Mouse (Mus musculus): ENCODE data around the gene Pld4. TPM values are rescaled to one million over a fixed set of nuclear protein-coding genes. Genes with fewer than 3 reads are reported as not detected.

Pld4 gene
- total and polyA plus RNA-seq, 2 experiments from 2014 or later, result 6.2 to 8.0 TPM

DNA sequence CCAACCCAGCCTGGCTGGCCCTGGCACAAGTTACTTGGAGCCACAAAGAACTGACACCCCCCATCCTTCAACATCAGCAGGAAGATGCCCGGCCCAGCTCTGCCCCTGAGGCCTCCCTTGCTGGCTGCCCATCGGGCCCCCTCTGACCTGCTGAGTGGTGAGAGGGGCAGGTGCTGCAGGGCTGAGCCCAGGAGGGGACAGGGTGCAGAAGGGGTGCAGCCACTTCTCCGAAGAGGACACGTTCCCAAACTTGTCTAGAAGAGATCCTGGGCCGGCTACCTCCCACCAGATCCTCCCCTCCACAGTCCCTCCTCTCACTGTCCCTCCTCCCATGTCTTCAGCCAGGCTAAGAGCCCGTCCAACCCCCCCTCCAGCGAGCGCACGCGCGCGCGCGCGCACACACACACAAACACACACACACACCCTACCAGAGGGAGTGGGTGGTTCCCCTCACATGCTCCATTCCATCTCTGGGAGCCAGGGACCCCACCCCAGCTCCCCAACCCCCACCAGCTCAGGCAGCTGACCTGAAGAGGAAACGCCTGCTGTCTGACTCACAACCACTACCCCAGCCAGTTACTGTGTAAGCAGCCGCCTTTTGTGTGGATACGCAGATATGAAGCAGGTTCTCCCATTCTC, 35.1 kb downstream of the Pld4 start:
- no peak overlapping the region for H3K4me2 ChIP-seq (ENCODE audit: low read depth)
- H3K27ac ChIP-seq (ENCODE audit: low read depth, low read length), result no peak overlapping the region
- H3K36me3 ChIP-seq (ENCODE audit: insufficient read depth), result no peaks in the 10 kb centered on the region
- DNase-seq (no peak), ATAC-seq (no peak)
- no peak overlapping the region for H3K9ac ChIP-seq
- no peak for TF ChIP-seq CTCF (IDR thresholded peaks at IDR 0.05; ENCODE audit: low read depth)
- peaks cover 4% of the 10 kb centered on the region; the same call in 1 of the 2 replicates for H3K4me1 ChIP-seq (ENCODE audit: insufficient read depth)
- H3K4me3 ChIP-seq (ENCODE audit: low read depth, low read length), result no peak overlapping the region
- no peaks in the 10 kb centered on the region for H3K9me3 ChIP-seq (ENCODE audit: low read length)
- 70% methylated on average over 18 of the region's 18 CpGs for WGBS
- no peaks in the 10 kb centered on the region; the same call in 1 of the 2 replicates for H3K27me3 ChIP-seq (ENCODE audit: insufficient read depth, low read length)

DNA sequence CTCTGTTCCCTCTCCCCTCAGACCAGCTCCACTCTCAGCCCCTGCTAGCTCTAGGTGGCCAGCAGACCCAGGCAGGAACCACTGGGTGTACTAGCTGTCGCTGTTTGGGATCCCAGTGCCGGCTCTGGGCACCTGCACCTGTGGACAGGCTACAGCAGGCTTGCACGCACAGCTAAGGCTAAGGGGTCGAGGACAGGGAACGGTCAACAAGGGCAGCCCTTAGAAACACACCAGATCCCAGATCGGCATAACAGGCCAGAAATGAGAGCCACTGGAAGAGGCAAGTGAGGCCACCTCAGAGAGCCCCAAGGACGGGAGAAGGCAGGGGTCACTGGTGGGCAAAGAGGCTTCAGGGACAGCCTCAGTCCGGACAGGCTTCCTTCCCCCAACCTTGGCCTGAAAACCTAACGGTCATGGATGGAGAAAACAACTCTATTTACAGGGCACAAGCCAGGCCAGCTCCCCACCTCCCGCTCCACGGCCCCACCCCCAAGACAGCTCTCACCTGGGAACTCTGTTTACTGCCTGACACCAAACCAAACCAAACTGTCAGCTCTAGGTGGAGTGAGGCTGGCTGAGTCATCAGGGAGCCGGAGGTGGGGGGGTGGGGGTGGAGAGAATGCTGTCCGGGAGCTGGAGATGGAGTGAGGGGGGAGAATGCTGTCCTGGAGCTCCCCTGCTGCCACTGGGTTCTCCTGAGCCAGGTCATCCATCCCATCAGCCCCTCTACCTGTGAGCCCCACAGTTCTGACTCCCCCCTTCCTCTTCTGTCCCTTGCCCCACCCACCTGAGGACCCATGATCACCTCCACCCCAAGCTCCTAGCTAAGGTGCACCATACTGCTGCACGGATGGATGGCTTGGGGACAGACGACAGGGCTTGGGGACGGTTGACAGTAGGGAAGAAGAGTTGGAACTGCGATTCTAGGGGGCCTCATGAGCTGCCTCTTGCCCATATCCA, 36.4 kb downstream of the Pld4 start:
- no peaks in the 10 kb centered on the region; the same call in none of the 2 replicates for H3K27me3 ChIP-seq (ENCODE audit: insufficient read depth, low read length)
- no peaks in the 10 kb centered on the region for H3K9me3 ChIP-seq (ENCODE audit: low read length)
- no peak overlapping the region for H3K4me2 ChIP-seq (ENCODE audit: low read depth)
- H3K4me3 ChIP-seq (ENCODE audit: low read depth, low read length), result no peak overlapping the region
- H3K9ac ChIP-seq, result no peak overlapping the region
- TF ChIP-seq CTCF (IDR thresholded peaks at IDR 0.05; ENCODE audit: low read depth), result no peak
- peaks cover 4% of the 10 kb centered on the region; the same call in 1 of the 2 replicates for H3K4me1 ChIP-seq (ENCODE audit: insufficient read depth)
- DNase-seq (no peak), ATAC-seq (no peak)
- WGBS, result 58% methylated on average over 17 of the region's 17 CpGs
- H3K36me3 ChIP-seq (ENCODE audit: insufficient read depth), result no peaks in the 10 kb centered on the region
- H3K27ac ChIP-seq (ENCODE audit: low read depth, low read length), result no peak overlapping the region

DNA sequence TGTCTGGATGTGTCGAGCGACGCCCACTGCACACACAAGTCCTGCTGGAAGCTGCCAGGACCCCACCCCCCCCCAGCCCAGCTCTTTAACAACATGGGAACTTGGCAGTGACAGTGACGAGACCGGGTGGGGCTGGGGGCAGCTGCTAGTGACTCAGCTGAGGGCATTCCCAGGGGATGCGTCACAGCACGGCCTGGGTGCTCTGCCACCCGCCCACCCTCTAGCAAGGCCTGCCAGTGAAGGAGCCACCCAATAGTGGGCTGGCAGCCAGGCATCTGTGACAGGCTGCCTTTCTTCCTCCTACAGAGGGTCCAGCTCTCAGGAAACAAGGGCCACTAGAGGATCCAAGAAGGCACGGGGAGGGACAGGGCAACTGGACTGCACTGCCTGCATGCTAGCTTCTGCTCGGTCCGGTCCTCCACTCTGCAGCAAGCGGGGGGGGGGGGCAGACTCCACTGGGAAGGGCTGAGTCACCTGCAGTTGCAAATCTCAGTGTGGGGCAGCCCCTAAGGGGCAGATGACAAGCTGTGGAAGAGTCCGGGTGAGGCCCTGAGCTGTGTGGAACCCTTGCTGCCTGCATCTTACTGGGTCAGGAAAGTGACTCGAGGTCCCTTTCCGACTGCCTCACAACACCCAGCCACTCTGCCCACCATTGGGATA, 37.3 kb downstream of the Pld4 start:
- no peak overlapping the region for H3K4me2 ChIP-seq (ENCODE audit: low read depth)
- no peaks in the 10 kb centered on the region for H3K36me3 ChIP-seq (ENCODE audit: insufficient read depth)
- no peak overlapping the region for H3K4me3 ChIP-seq (ENCODE audit: low read depth, low read length)
- no peaks in the 10 kb centered on the region; the same call in none of the 2 replicates for H3K27me3 ChIP-seq (ENCODE audit: insufficient read depth, low read length)
- peaks cover 4% of the 10 kb centered on the region; the same call in 1 of the 2 replicates for H3K4me1 ChIP-seq (ENCODE audit: insufficient read depth)
- ATAC-seq (peak; percentile 55), DNase-seq (peak; percentile 55)
- 45% methylated on average over 15 of the region's 15 CpGs for WGBS
- no peaks in the 10 kb centered on the region for H3K9me3 ChIP-seq (ENCODE audit: low read length)
- no peak overlapping the region for H3K27ac ChIP-seq (ENCODE audit: low read depth, low read length)
- no peak for TF ChIP-seq CTCF (IDR thresholded peaks at IDR 0.05; ENCODE audit: low read depth)
- no peak overlapping the region for H3K9ac ChIP-seq

DNA sequence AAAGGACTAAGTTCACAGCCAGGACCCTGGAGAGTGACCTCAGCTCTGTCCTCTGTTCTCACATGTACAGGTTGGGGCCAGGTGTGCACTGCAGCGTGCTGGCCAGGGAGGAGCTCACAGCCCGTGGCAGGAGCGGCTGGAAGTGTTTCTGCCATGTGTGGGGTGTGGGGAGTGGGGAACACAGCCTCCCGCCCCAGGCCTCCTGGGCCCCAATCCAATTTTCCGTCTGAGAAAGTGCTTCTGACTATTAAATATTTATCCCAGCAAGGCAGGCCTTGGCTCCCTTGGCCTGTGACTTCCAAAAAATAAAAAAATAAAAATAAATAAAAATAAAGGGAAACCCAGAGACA, 37.9 kb downstream of the Pld4 start:
- DNase-seq (no peak), ATAC-seq (no peak)
- Histone ChIP-seq H3K4me3 (ENCODE audit: low read depth, low read length) (no peak overlapping the region), H3K36me3 (ENCODE audit: insufficient read depth) (no peaks in the 10 kb centered on the region), H3K9ac (no peak overlapping the region), H3K27me3 (ENCODE audit: insufficient read depth, low read length) (no peaks in the 10 kb centered on the region; the same call in none of the 2 replicates), H3K27ac (ENCODE audit: low read depth, low read length) (no peak overlapping the region), H3K9me3 (ENCODE audit: low read length) (no peaks in the 10 kb centered on the region), H3K4me2 (ENCODE audit: low read depth) (no peak overlapping the region), H3K4me1 (ENCODE audit: insufficient read depth) (peaks cover 4% of the 10 kb centered on the region; the same call in 1 of the 2 replicates)
- TF ChIP-seq CTCF (IDR thresholded peaks at IDR 0.05; ENCODE audit: low read depth), result no peak
- 28% methylated on average over 5 of the region's 5 CpGs for whole genome bisulfite sequencing

DNA sequence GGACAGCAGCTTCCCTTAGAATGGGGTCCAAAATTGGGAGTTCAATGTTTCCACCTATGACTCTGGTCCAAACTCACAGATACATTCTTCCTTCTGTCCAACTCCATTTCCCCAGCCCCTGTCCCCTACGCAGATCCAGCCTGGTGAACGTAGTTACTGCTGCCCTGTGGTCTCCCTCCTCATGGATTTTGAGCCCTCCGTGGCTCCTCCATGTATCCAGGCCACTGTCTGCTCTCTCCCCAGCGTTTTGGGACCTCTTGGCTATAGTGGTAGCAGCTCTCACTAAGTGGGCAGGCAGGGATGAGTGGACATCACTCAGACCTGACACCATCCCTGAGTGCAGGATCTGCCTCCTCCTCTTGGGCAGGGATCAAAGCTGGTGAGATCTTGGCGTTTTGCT, 38.3 kb downstream of the Pld4 start:
- ATAC-seq (no peak), DNase-seq (no peak)
- no peaks in the 10 kb centered on the region for H3K36me3 ChIP-seq (ENCODE audit: insufficient read depth)
- H3K4me2 ChIP-seq (ENCODE audit: low read depth), result no peak overlapping the region
- no peaks in the 10 kb centered on the region; the same call in none of the 2 replicates for H3K27me3 ChIP-seq (ENCODE audit: insufficient read depth, low read length)
- no peak overlapping the region for H3K9ac ChIP-seq
- no peak overlapping the region for H3K4me3 ChIP-seq (ENCODE audit: low read depth, low read length)
- no peak for TF ChIP-seq CTCF (IDR thresholded peaks at IDR 0.05; ENCODE audit: low read depth)
- peaks cover 4% of the 10 kb centered on the region; the same call in 1 of the 2 replicates for H3K4me1 ChIP-seq (ENCODE audit: insufficient read depth)
- no peaks in the 10 kb centered on the region for H3K9me3 ChIP-seq (ENCODE audit: low read length)
- H3K27ac ChIP-seq (ENCODE audit: low read depth, low read length), result no peak overlapping the region
- WGBS, result 65% methylated on average over 5 of the region's 5 CpGs

DNA sequence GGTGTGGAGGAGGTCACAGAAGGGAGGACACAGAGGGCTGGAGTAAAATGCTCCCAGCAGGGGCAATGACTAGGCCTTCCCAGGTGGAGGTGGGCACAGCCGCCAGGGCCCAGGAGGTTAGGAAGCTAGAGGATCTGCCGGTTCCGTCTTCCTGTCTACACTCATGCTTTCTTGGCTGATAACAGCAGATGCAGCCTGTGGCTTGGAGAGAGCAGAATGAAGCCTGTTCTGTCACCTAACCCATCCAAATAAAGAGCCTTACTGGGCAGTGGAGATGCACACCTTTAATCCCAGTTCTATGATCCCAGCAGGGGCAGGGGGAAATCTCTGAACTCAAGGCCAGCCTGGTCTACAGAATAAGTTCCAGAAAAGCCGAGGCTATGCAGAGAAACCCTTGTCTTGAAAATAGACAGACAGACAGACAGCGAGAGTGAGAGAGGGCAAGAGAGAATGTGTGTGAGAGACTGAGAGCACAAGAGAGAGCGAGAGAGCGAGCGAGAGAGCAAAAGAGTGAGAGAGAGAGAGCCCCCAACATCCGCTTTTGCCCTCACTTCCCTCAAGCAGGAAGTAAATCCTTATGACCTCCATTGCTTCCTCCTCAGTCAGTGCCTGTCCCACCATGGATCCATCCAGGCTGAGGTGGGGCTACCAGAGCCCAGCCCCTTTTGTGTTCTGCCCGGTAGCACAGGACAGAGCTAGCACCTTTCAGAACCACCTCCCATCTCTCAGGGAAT, 38.9 kb downstream of the Pld4 start:
- WGBS, result 82% methylated on average over 10 of the region's 10 CpGs
- Histone ChIP-seq H3K27ac (ENCODE audit: low read depth, low read length) (no peak overlapping the region), H3K36me3 (ENCODE audit: insufficient read depth) (no peaks in the 10 kb centered on the region), H3K4me2 (ENCODE audit: low read depth) (no peak overlapping the region), H3K4me1 (ENCODE audit: insufficient read depth) (peaks cover 4% of the 10 kb centered on the region; the same call in 1 of the 2 replicates), H3K9me3 (ENCODE audit: low read length) (no peaks in the 10 kb centered on the region), H3K9ac (no peak overlapping the region), H3K27me3 (ENCODE audit: insufficient read depth, low read length) (no peaks in the 10 kb centered on the region; the same call in none of the 2 replicates), H3K4me3 (ENCODE audit: low read depth, low read length) (no peak overlapping the region)
- no peak for DNase-seq
- ATAC-seq, result no peak
- TF ChIP-seq CTCF (IDR thresholded peaks at IDR 0.05; ENCODE audit: low read depth), result no peak

All from forebrain, postnatal 0 days (tissue).